In the genomic region with DNA sequence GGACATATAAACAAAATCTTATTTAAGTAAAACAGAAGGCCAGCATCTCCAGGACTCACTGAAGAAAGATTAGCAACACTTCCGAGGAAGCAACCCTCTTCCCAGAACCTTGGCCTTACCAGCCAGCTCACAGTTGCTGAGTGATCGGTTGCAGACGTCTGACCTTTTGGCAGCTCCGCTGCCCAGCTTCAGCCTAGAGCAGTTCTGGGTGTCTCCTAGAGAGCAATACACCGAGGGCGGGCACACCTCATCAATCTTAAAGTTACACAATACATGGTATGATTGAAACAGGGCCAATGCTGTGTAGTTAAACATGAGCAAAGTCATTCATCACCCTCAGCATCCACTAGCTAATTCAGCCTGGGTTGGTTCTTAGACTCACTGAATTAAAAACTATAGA, we compare ENCODE assay signal across 15 mouse cellular contexts.
A peak's percentile ranks its signal among the peaks of the same experiment; 100 is the strongest.
DNase-seq lines count a peak whose midpoint lies in the region; ATAC-seq lines count a peak whose summit lies in the region.
"Had no signal": no experiment of that assay in that cellular context is flagged by ENCODE, and none has a peak within 500 bp of the region (broad histone marks: within the 10 kb centered on the region; RNA-seq: fewer than 3 reads in every experiment).

No protein-coding gene starts in this region.

- H3K27ac ChIP-seq in heart, embryonic 16.5 days (ENCODE audit: low read length), result no peak overlapping the region
- H3K27ac ChIP-seq in heart, embryonic 11.5 days (ENCODE audit: low read depth, low read length), result no peak overlapping the region
- no peak overlapping the region for H3K27ac ChIP-seq in limb, embryonic 11.5 days (replicated peaks; ENCODE audit: low read depth, low read length)
- H3K27ac ChIP-seq: embryonic facial prominence, embryonic 12.5 days; macrophage; midbrain, embryonic 15.5 days; neural tube, embryonic 12.5 days had no signal

- no peak overlapping the region for H3K9ac ChIP-seq in heart, embryonic 16.5 days (ENCODE audit: low read length)
- H3K9ac ChIP-seq in heart, embryonic 11.5 days (ENCODE audit: low read depth, low read length), result no peak overlapping the region
- no peak overlapping the region for H3K9ac ChIP-seq in limb, embryonic 11.5 days (ENCODE audit: low read length)
- H3K9ac ChIP-seq: embryonic facial prominence, embryonic 12.5 days; midbrain, embryonic 15.5 days; neural tube, embryonic 12.5 days had no signal

- no peaks in the 10 kb centered on the region for H3K27me3 ChIP-seq in heart, embryonic 16.5 days (ENCODE audit: control insufficient read depth, insufficient read depth, low read length)
- no peaks in the 10 kb centered on the region for H3K27me3 ChIP-seq in heart, embryonic 11.5 days (ENCODE audit: control insufficient read depth, insufficient read depth, low read length)
- no peaks in the 10 kb centered on the region for H3K27me3 ChIP-seq in limb, embryonic 11.5 days (ENCODE audit: control insufficient read depth, insufficient read depth, low read length)
- H3K27me3 ChIP-seq: embryonic facial prominence, embryonic 12.5 days; midbrain, embryonic 15.5 days; neural tube, embryonic 12.5 days had no signal

- H3K9me3 ChIP-seq in heart, embryonic 16.5 days (replicated peaks; ENCODE audit: control insufficient read depth, low read length), result no peaks in the 10 kb centered on the region
- no peaks in the 10 kb centered on the region for H3K9me3 ChIP-seq in heart, embryonic 11.5 days (replicated peaks; ENCODE audit: control insufficient read depth, low read length)
- no peaks in the 10 kb centered on the region for H3K9me3 ChIP-seq in limb, embryonic 11.5 days (ENCODE audit: control insufficient read depth, low read length)
- H3K9me3 ChIP-seq: embryonic facial prominence, embryonic 12.5 days; midbrain, embryonic 15.5 days; neural tube, embryonic 12.5 days had no signal

- H3K4me2 ChIP-seq in heart, embryonic 16.5 days (ENCODE audit: low read depth, low read length), result no peak overlapping the region
- no peak overlapping the region for H3K4me2 ChIP-seq in heart, embryonic 11.5 days
- H3K4me2 ChIP-seq in limb, embryonic 11.5 days (ENCODE audit: low read depth, severe bottlenecking), result no peak overlapping the region
- H3K4me2 ChIP-seq: embryonic facial prominence, embryonic 12.5 days; midbrain, embryonic 15.5 days; neural tube, embryonic 12.5 days had no signal

- DNase-seq in adrenal gland, postnatal 25 days, result peak; percentile 12
- peak; percentile 33 for DNase-seq in limb, embryonic 11.5 days (ENCODE audit: low spot score)
- peak; percentile 10 for DNase-seq in mesoderm, embryonic 11.5 days (ENCODE audit: low read depth, low spot score)
- no peak for DNase-seq in kidney, adult 18-20 months
- DNase-seq: cerebellum, adult 9-11 months; kidney, postnatal 25 days had no signal

- H3K4me1 ChIP-seq in heart, embryonic 16.5 days (ENCODE audit: control insufficient read depth, insufficient read depth, low read length), result no peaks in the 10 kb centered on the region
- H3K4me1 ChIP-seq in heart, embryonic 11.5 days (ENCODE audit: control insufficient read depth, insufficient read depth, low read length), result no peaks in the 10 kb centered on the region
- H3K4me1 ChIP-seq in limb, embryonic 11.5 days (ENCODE audit: control insufficient read depth, insufficient read depth, low read length), result no peaks in the 10 kb centered on the region
- H3K4me1 ChIP-seq: embryonic facial prominence, embryonic 12.5 days; midbrain, embryonic 15.5 days; neural tube, embryonic 12.5 days had no signal

- 0 out of 2 replicates have a peak, but pooled peaks have one; percentile 28 for ATAC-seq in heart, embryonic 16.5 days (replicated peaks; ENCODE audit: extremely low read depth, insufficient read depth, low FRiP score)
- no peak for ATAC-seq in heart, embryonic 11.5 days (replicated peaks; ENCODE audit: insufficient number of reproducible peaks, low FRiP score, low TSS enrichment)
- no peak for ATAC-seq in limb, embryonic 11.5 days (ENCODE audit: insufficient number of reproducible peaks, low FRiP score, low TSS enrichment, low read depth)
- no peak for ATAC-seq in CD4-positive, CD25-positive, alpha-beta regulatory T cell, adult 4 months
- no peak for ATAC-seq in megakaryocyte-erythroid progenitor cell, adult 5-6 weeks (replicated peaks; ENCODE audit: low FRiP score, low TSS enrichment, poor library complexity, severe bottlenecking)
- ATAC-seq: intestine, embryonic 16.5 days; midbrain, embryonic 15.5 days had no signal

- no peak overlapping the region for H3K4me3 ChIP-seq in heart, embryonic 16.5 days (ENCODE audit: low read length)
- no peak overlapping the region for H3K4me3 ChIP-seq in heart, embryonic 11.5 days (ENCODE audit: low read depth, low read length)
- H3K4me3 ChIP-seq in limb, embryonic 11.5 days (ENCODE audit: low read depth, low read length), result no peak overlapping the region
- H3K4me3 ChIP-seq: embryonic facial prominence, embryonic 12.5 days; midbrain, embryonic 15.5 days; neural tube, embryonic 12.5 days had no signal

- 32% methylated on average over 6 of the region's 6 CpGs for WGBS in heart, embryonic 16.5 days
- 34% methylated on average over 6 of the region's 6 CpGs for WGBS in heart, embryonic 11.5 days (ENCODE audit: insufficient replicate concordance)
- 44% methylated on average over 6 of the region's 6 CpGs for WGBS in limb, embryonic 11.5 days

- no peaks in the 10 kb centered on the region for H3K36me3 ChIP-seq in heart, embryonic 16.5 days (ENCODE audit: control insufficient read depth, insufficient read depth)
- H3K36me3 ChIP-seq in heart, embryonic 11.5 days (ENCODE audit: control insufficient read depth, insufficient read depth, low read length), result no peaks in the 10 kb centered on the region
- H3K36me3 ChIP-seq in limb, embryonic 11.5 days (ENCODE audit: control insufficient read depth, insufficient read depth, low read length), result no peaks in the 10 kb centered on the region
- H3K36me3 ChIP-seq: embryonic facial prominence, embryonic 12.5 days; midbrain, embryonic 15.5 days; neural tube, embryonic 12.5 days had no signal
